Mouse (Mus musculus) liver, adult 2 months (tissue): Measurements from ENCODE around the gene Cks1brt.

ENCODE experiments used
- CTCF ChIP-seq: fragments of 200-500 bp; IDR thresholded peaks from 2 replicates; pipeline ENCODE4 v1.5.1; 2011; ENCODE audit warnings: low read depth, low read length, control low read depth
- POLR2A ChIP-seq: fragments of 200-500 bp; IDR thresholded peaks from 2 replicates; pipeline ENCODE4 v1.6.1; 2011; ENCODE audit warnings: low read length, control low read depth; ENCODE audit not compliant: insufficient read depth; ENCODE audit errors: extremely low read depth

DNA sequence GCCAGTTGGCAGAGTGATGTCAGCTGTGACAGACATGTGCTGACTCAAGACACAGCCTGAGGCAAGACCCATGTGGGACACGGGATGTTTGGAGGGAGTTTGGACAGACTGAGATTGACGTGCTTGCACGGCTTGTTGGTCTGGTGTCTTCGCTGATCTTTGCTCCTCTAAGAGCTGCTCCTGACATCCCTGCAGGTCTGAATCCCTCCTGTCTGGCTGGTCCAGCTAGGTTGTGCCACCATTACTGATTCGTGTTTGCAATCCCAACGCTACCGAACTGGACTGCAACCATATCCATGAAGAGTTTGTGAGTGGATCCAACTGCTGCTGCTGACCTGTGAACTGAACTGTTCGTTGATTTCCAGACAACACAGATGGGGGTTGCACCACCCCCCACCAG lies 28.0 kb upstream of the Cks1brt start:
- TF ChIP-seq CTCF (no peak), POLR2A (no peak)
